Mouse (Mus musculus) heart, embryonic 12.5 days (tissue): Measurements from ENCODE around the gene Hoxc5. TPM values are rescaled to one million over a fixed set of nuclear protein-coding genes. Genes with fewer than 3 reads are reported as not detected.

Source experiments
- ATAC-seq: fragments of 200-750 bp; cut with Nextera tagmentation; 2 replicates; pipeline ENCODE4 v1.8.0; 2017; ENCODE audit warnings: moderate TSS enrichment, moderate library complexity; ENCODE audit not compliant: insufficient number of reproducible peaks, low FRiP score
- H3K27ac ChIP-seq: fragments of 300-500 bp; sonication (generic); 2 replicates; pipeline ENCODE4 v1.5.1; 2016; ENCODE audit warnings: mild to moderate bottlenecking, moderate library complexity; ENCODE audit not compliant: poor library complexity, severe bottlenecking
- H3K27me3 ChIP-seq: fragments of 300-500 bp; sonication (generic); replicated peaks from 2 replicates; pipeline ENCODE4 v1.6.1; 2016; ENCODE audit warnings: mild to moderate bottlenecking, moderate library complexity
- H3K36me3 ChIP-seq: fragments of 300-500 bp; sonication (generic); 2 replicates; pipeline ENCODE4 v1.6.1; 2016; ENCODE audit warnings: mild to moderate bottlenecking, moderate library complexity
- H3K4me1 ChIP-seq: fragments of 300-500 bp; sonication (generic); replicated peaks from 2 replicates; pipeline ENCODE4 v1.6.1; 2016; ENCODE audit warnings: mild to moderate bottlenecking
- H3K4me2 ChIP-seq: fragments of 300-500 bp; sonication (generic); 2 replicates; pipeline ENCODE4 v1.6.1; 2016; ENCODE audit warnings: mild to moderate bottlenecking, moderate library complexity
- H3K4me3 ChIP-seq: fragments of 300-500 bp; sonication (generic); 2 replicates; pipeline ENCODE4 v1.5.1; 2016; ENCODE audit warnings: mild to moderate bottlenecking
- H3K9ac ChIP-seq: fragments of 300-500 bp; sonication (generic); 2 replicates; pipeline ENCODE4 v1.6.1; 2016; ENCODE audit warnings: mild to moderate bottlenecking, moderate library complexity
- H3K9me3 ChIP-seq: fragments of 300-500 bp; sonication (generic); replicated peaks from 2 replicates; pipeline ENCODE4 v1.6.1; 2016; ENCODE audit warnings: mild to moderate bottlenecking, moderate library complexity
- WGBS: fragments of 180-500 bp; shearing (Covaris S2); methylation state at CpG from one replicate; pipeline ENCODE4 v1.1.7; 2016; 5-methylcytosine and 5-hydroxymethylcytosine counted together
- polyA plus RNA-seq: library from polyadenylated mRNA; unstranded; fragments of >200 nt; fragmentation: Nextera tagmentation; extraction: Ambion mirVana; gene quantifications from 2 replicates; pipeline ENCODE4 v1.2.1, GENCODE M21; 2016

Gene Hoxc5
- polyA plus RNA-seq, 1 experiment from 2014 or later: 0.38 TPM

- Histone ChIP-seq H3K27me3 (peaks cover 98% of the 10 kb centered on the region), H3K36me3 (no peaks in the 10 kb centered on the region), H3K27ac (no peak overlapping the region), H3K4me3 (no peak overlapping the region), H3K4me1 (no peaks in the 10 kb centered on the region), H3K9ac (no peak overlapping the region), H3K9me3 (no peaks in the 10 kb centered on the region), H3K4me2 (no peak overlapping the region)
- under 1% methylated on average over 9 of the region's 9 CpGs for WGBS
- ATAC-seq: no peak
Measured at GRCm38 (mm10) chr15:102947276-102947675, 20.0 kb upstream of the Hoxc5 start.

- WGBS: 15% methylated on average over 2 of the region's 2 CpGs
- no peak overlapping the region for H3K9ac ChIP-seq
Measured at GRCm38 (mm10) chr15:102948842-102949241, 18.4 kb upstream of the Hoxc5 start.

GRCm38 (mm10) chr15:102949696-102950095 is 17.5 kb upstream of the Hoxc5 start:
- Histone ChIP-seq H3K4me3 (no peak overlapping the region), H3K27me3 (peaks cover 100% of the 10 kb centered on the region), H3K4me1 (no peaks in the 10 kb centered on the region), H3K9ac (no peak overlapping the region), H3K4me2 (no peak overlapping the region), H3K36me3 (no peaks in the 10 kb centered on the region), H3K9me3 (no peaks in the 10 kb centered on the region), H3K27ac (no peak overlapping the region)
- ATAC-seq: no peak
- 4% methylated on average over 20 of the region's 20 CpGs for WGBS

More at GRCm38 (mm10) chr15:102948842-102949241, 18.4 kb upstream of the Hoxc5 start:
- Histone ChIP-seq H3K9me3 (no peaks in the 10 kb centered on the region), H3K36me3 (no peaks in the 10 kb centered on the region), H3K27me3 (peaks cover 98% of the 10 kb centered on the region), H3K27ac (no peak overlapping the region), H3K4me2 (no peak overlapping the region), H3K4me1 (no peaks in the 10 kb centered on the region), H3K4me3 (no peak overlapping the region)
- ATAC-seq: no peak

- peaks cover 100% of the 10 kb centered on the region for H3K27me3 ChIP-seq
- ATAC-seq: no peak
- 14% methylated on average over 2 of the region's 2 CpGs for WGBS
- H3K4me3 ChIP-seq: no peak overlapping the region
- peaks cover 6% of the 10 kb centered on the region for H3K4me1 ChIP-seq
- H3K9me3 ChIP-seq: no peaks in the 10 kb centered on the region
- no peaks in the 10 kb centered on the region for H3K36me3 ChIP-seq
- no peak overlapping the region for H3K9ac ChIP-seq
- H3K4me2 ChIP-seq: no peak overlapping the region
- no peak overlapping the region for H3K27ac ChIP-seq
Measured at GRCm38 (mm10) chr15:102950877-102951276, 16.4 kb upstream of the Hoxc5 start.

GRCm38 (mm10) chr15:102953561-102953960 is 13.7 kb upstream of the Hoxc5 start:
- H3K4me1 ChIP-seq: peaks cover 11% of the 10 kb centered on the region
- 6% methylated on average over 6 of the region's 6 CpGs for WGBS
- no peak overlapping the region for H3K9ac ChIP-seq
- H3K4me3 ChIP-seq: no peak overlapping the region
- no peaks in the 10 kb centered on the region for H3K36me3 ChIP-seq
- no peak overlapping the region for H3K4me2 ChIP-seq
- peaks cover 99% of the 10 kb centered on the region for H3K27me3 ChIP-seq
- no peaks in the 10 kb centered on the region for H3K9me3 ChIP-seq
- H3K27ac ChIP-seq: no peak overlapping the region
- ATAC-seq: no peak

GRCm38 (mm10) chr15:102954192-102955006 is 12.8 kb upstream of the Hoxc5 start, which contains the start of gene Hoxc11:
TSS of gene Hoxc11 (plus strand) at chr15:102954427.
- WGBS: under 1% methylated on average over 57 of the region's 57 CpGs
- H3K4me2 ChIP-seq: no peak within 1 kb of the TSS
- no peak for ATAC-seq
- no peak within 1 kb of the TSS for H3K27ac ChIP-seq
- H3K4me3 ChIP-seq: no peak within 1 kb of the TSS
- H3K27me3 ChIP-seq: peaks cover 97% of the 10 kb centered on the region
- no peak within 1 kb of the TSS for H3K9ac ChIP-seq
- H3K4me1 ChIP-seq: peaks cover 11% of the 10 kb centered on the region
- H3K9me3 ChIP-seq: no peaks in the 10 kb centered on the region
- H3K36me3 ChIP-seq: no peaks in the 10 kb centered on the region

GRCm38 (mm10) chr15:102955007-102955382 is 12.2 kb upstream of the Hoxc5 start:
- Histone ChIP-seq H3K36me3 (no peaks in the 10 kb centered on the region), H3K9me3 (no peaks in the 10 kb centered on the region), H3K4me3 (no peak overlapping the region), H3K9ac (no peak overlapping the region), H3K4me2 (no peak overlapping the region), H3K27me3 (peaks cover 97% of the 10 kb centered on the region), H3K27ac (no peak overlapping the region), H3K4me1 (peaks cover 11% of the 10 kb centered on the region)
- ATAC-seq: no peak
- WGBS: 1% methylated on average over 28 of the region's 28 CpGs

- ATAC-seq: no peak
- WGBS: 2% methylated on average over 40 of the region's 40 CpGs
- Histone ChIP-seq H3K4me2 (peak overlapping the region; percentile 13; the same call in 1 of the 2 replicates), H3K4me1 (peaks cover 11% of the 10 kb centered on the region), H3K9ac (no peak overlapping the region), H3K27me3 (peaks cover 97% of the 10 kb centered on the region), H3K36me3 (no peaks in the 10 kb centered on the region), H3K9me3 (no peaks in the 10 kb centered on the region), H3K27ac (no peak overlapping the region), H3K4me3 (no peak overlapping the region)
Measured at GRCm38 (mm10) chr15:102955833-102956640, 11.2 kb upstream of the Hoxc5 start.

- Histone ChIP-seq H3K4me1 (peaks cover 11% of the 10 kb centered on the region), H3K27ac (no peak overlapping the region), H3K9ac (no peak overlapping the region), H3K9me3 (no peaks in the 10 kb centered on the region), H3K4me3 (no peak overlapping the region), H3K4me2 (no peak overlapping the region), H3K36me3 (no peaks in the 10 kb centered on the region), H3K27me3 (peaks cover 97% of the 10 kb centered on the region)
- WGBS: under 1% methylated on average over 12 of the region's 12 CpGs
- ATAC-seq: no peak
Measured at GRCm38 (mm10) chr15:102956906-102957305, 10.3 kb upstream of the Hoxc5 start.

GRCm38 (mm10) chr15:102959663-102960191 is 7.5 kb upstream of the Hoxc5 start:
- Histone ChIP-seq H3K4me1 (peaks cover 14% of the 10 kb centered on the region), H3K9me3 (no peaks in the 10 kb centered on the region), H3K9ac (no peak overlapping the region), H3K36me3 (no peaks in the 10 kb centered on the region), H3K4me2 (no peak overlapping the region), H3K27ac (no peak overlapping the region), H3K4me3 (no peak overlapping the region), H3K27me3 (peaks cover 95% of the 10 kb centered on the region)
- WGBS: 1% methylated on average over 13 of the region's 13 CpGs
- no peak for ATAC-seq

GRCm38 (mm10) chr15:102961728-102962127 is 5.5 kb upstream of the Hoxc5 start:
- peaks cover 8% of the 10 kb centered on the region; the same call in 1 of the 2 replicates for H3K4me1 ChIP-seq
- no peak for ATAC-seq
- 2% methylated on average over 6 of the region's 6 CpGs for WGBS
- H3K4me3 ChIP-seq: no peak overlapping the region
- no peak overlapping the region for H3K9ac ChIP-seq
- H3K27ac ChIP-seq: no peak overlapping the region
- no peaks in the 10 kb centered on the region for H3K36me3 ChIP-seq
- no peaks in the 10 kb centered on the region for H3K9me3 ChIP-seq
- no peak overlapping the region for H3K4me2 ChIP-seq
- peaks cover 95% of the 10 kb centered on the region for H3K27me3 ChIP-seq
